ENCODE assay signal across 8 mouse cellular contexts in genomic region chr16:16984423-16984941, GRCm38 (mm10). TPM values are rescaled to one million over a fixed set of nuclear protein-coding genes. Genes with fewer than 3 reads are reported as not detected.
DNase-seq lines count a peak whose midpoint lies in the region; ATAC-seq and TF ChIP-seq lines count a peak whose summit lies in the region.

No protein-coding gene starts in this region.

- H3K4me1 ChIP-seq in lung, adult 2 months (ENCODE audit: control insufficient read depth, insufficient read depth, low read length): peaks cover 4% of the 10 kb centered on the region
- H3K4me1 ChIP-seq in embryonic facial prominence, embryonic 12.5 days: peaks cover 11% of the 10 kb centered on the region
- H3K4me1 ChIP-seq in intestine, postnatal 0 days (replicated peaks; ENCODE audit: control insufficient read depth, insufficient read depth, low read length): no peaks in the 10 kb centered on the region
- peaks cover 33% of the 10 kb centered on the region for H3K4me1 ChIP-seq in neural tube, embryonic 15.5 days

- H3K27ac ChIP-seq in embryonic facial prominence, embryonic 12.5 days: no peak overlapping the region
- no peak overlapping the region for H3K27ac ChIP-seq in intestine, postnatal 0 days (ENCODE audit: low read depth, low read length)
- no peak overlapping the region for H3K27ac ChIP-seq in neural tube, embryonic 15.5 days (replicated peaks)

- peak overlapping the region; percentile 98 for H3K9ac ChIP-seq in embryonic facial prominence, embryonic 12.5 days
- H3K9ac ChIP-seq in intestine, postnatal 0 days (ENCODE audit: low read depth, low read length): peak overlapping the region; percentile 90; the same call in 1 of the 2 replicates
- H3K9ac ChIP-seq in neural tube, embryonic 15.5 days (replicated peaks): peak overlapping the region; percentile 98

- no peaks in the 10 kb centered on the region for H3K9me3 ChIP-seq in embryonic facial prominence, embryonic 12.5 days
- H3K9me3 ChIP-seq in intestine, postnatal 0 days (ENCODE audit: control insufficient read depth): no peaks in the 10 kb centered on the region
- H3K9me3 ChIP-seq in neural tube, embryonic 15.5 days (replicated peaks): no peaks in the 10 kb centered on the region

- no peak for DNase-seq in lung, adult 2 months
- no peak for DNase-seq in lung, postnatal 14 days
- DNase-seq in embryo, embryonic 9.5 days (ENCODE audit: extremely low spot score): no peak
- DNase-seq in urinary bladder, adult 2 months (ENCODE audit: low spot score): no peak
- no peak for DNase-seq in retina, embryonic 14.5 days (ENCODE audit: low spot score)

- no peaks in the 10 kb centered on the region for H3K27me3 ChIP-seq in embryonic facial prominence, embryonic 12.5 days
- no peaks in the 10 kb centered on the region for H3K27me3 ChIP-seq in intestine, postnatal 0 days (replicated peaks; ENCODE audit: control insufficient read depth, insufficient read depth, low read length)
- H3K27me3 ChIP-seq in neural tube, embryonic 15.5 days (replicated peaks): no peaks in the 10 kb centered on the region

- ATAC-seq in embryonic facial prominence, embryonic 12.5 days (ENCODE audit: insufficient number of reproducible peaks, insufficient read depth, low FRiP score, low TSS enrichment): no peak
- no peak for ATAC-seq in intestine, postnatal 0 days
- ATAC-seq in neural tube, embryonic 15.5 days (ENCODE audit: low FRiP score): no peak

- peak overlapping the region; percentile 58 for H3K4me2 ChIP-seq in embryonic facial prominence, embryonic 12.5 days (replicated peaks)
- H3K4me2 ChIP-seq in intestine, postnatal 0 days (replicated peaks; ENCODE audit: low read depth): peak overlapping the region; percentile 84
- peak overlapping the region; percentile 59 for H3K4me2 ChIP-seq in neural tube, embryonic 15.5 days

- 3% methylated on average over 9 of the region's 9 CpGs for whole genome bisulfite sequencing in lung, adult 2 months
- 22% methylated on average over 9 of the region's 9 CpGs for WGBS in embryonic facial prominence, embryonic 12.5 days
- 5% methylated on average over 9 of the region's 9 CpGs for WGBS in intestine, postnatal 0 days
- WGBS in neural tube, embryonic 15.5 days: 24% methylated on average over 9 of the region's 9 CpGs

- TF ChIP-seq POLR2A in lung, adult 2 months (IDR thresholded peaks at IDR 0.05; ENCODE audit: borderline replicate concordance, extremely low read depth, low read depth, low read length): no peak

- no peak for TF ChIP-seq CTCF in lung, adult 2 months (IDR thresholded peaks at IDR 0.05; ENCODE audit: insufficient read depth, low read length)
- TF ChIP-seq CTCF in intestine, postnatal 0 days (IDR thresholded peaks at IDR 0.05; ENCODE audit: low read depth): no peak

- peak overlapping the region; percentile 97 for H3K4me3 ChIP-seq in lung, adult 2 months (replicated peaks; ENCODE audit: extremely low read depth, low read depth, low read length)
- peak overlapping the region; percentile 100 for H3K4me3 ChIP-seq in embryonic facial prominence, embryonic 12.5 days
- peak overlapping the region; percentile 96 for H3K4me3 ChIP-seq in intestine, postnatal 0 days (ENCODE audit: low read depth, low read length)
- peak overlapping the region; percentile 92 for H3K4me3 ChIP-seq in neural tube, embryonic 15.5 days (replicated peaks)

- H3K36me3 ChIP-seq in embryonic facial prominence, embryonic 12.5 days: peaks cover 19% of the 10 kb centered on the region
- no peaks in the 10 kb centered on the region; the same call in 1 of the 2 replicates for H3K36me3 ChIP-seq in intestine, postnatal 0 days (ENCODE audit: control insufficient read depth, insufficient read depth)
- peaks cover 5% of the 10 kb centered on the region for H3K36me3 ChIP-seq in neural tube, embryonic 15.5 days

RNA-seq across cellular contexts. Expression of gene Mapk1, which starts 1.3 kb away (rescaled TPM):
- 44.2 and 61.0 TPM in 2 replicates for polyA plus RNA-seq in lung, adult 2 months (2012; rRNA removed)
- 142 and 146 TPM in 2 replicates for polyA plus RNA-seq in embryonic facial prominence, embryonic 12.5 days (2016; fragmentation: Nextera tagmentation; extraction: Ambion mirVana)
- 86.6 and 88.6 TPM in 2 replicates for polyA plus RNA-seq in intestine, postnatal 0 days (2015; fragmentation: Nextera tagmentation; extraction: Ambion mirVana)
- 184 and 188 TPM in 2 replicates for polyA plus RNA-seq in neural tube, embryonic 15.5 days (2015; fragmentation: Nextera tagmentation; extraction: Ambion mirVana)
- 122 and 134 TPM in 2 replicates for polyA plus RNA-seq in urinary bladder, adult 2 months (2012; rRNA removed)
